Mouse (Mus musculus) ES-E14 (cell line): ENCODE results near the gene Fxyd2. TPM values are rescaled to one million over a fixed set of nuclear protein-coding genes. Genes with fewer than 3 reads are reported as not detected.
A peak's percentile ranks its signal among the peaks of the same experiment; 100 is the strongest.

Experiments used
- DNase-seq: peaks from one replicate; pipeline ENCODE4 v3.0.0-alpha.2; 2013; ENCODE audit warnings: low read depth, low spot score
- H3K27ac ChIP-seq: 2 replicates; pipeline ENCODE4 v1.5.1; 2012; ENCODE audit warnings: low read depth, mild to moderate bottlenecking, low read length, moderate library complexity, mixed read lengths; ENCODE audit not compliant: poor library complexity, insufficient read depth, severe bottlenecking
- H3K36me3 ChIP-seq: 2 replicates; pipeline ENCODE4 v1.6.1; 2012; ENCODE audit warnings: mild to moderate bottlenecking, low read length, moderate library complexity, mixed read lengths; ENCODE audit not compliant: control insufficient read depth, poor library complexity, insufficient read depth, severe bottlenecking
- H3K4me1 ChIP-seq, 2 experiments: fragments of 150-350 bp in 1 of 2; sonication (generic) in 1 of 2; 2 replicates each; pipeline ENCODE4 v1.6.1; 2012; ENCODE audit warnings: low read length in 2 of 2, mild to moderate bottlenecking in 1 of 2, mixed read lengths in 1 of 2; ENCODE audit not compliant: control insufficient read depth in 2 of 2, insufficient read depth in 2 of 2, poor library complexity in 1 of 2
- H3K4me3 ChIP-seq, 2 experiments: fragments of 150-350 bp in 1 of 2; sonication (generic) in 1 of 2; 2 replicates each; pipeline ENCODE4 v1.5.1; 2012; ENCODE audit warnings: low read length in 2 of 2, low read depth in 1 of 2, mild to moderate bottlenecking in 1 of 2, mixed read lengths in 1 of 2; ENCODE audit not compliant: insufficient read depth in 1 of 2, poor library complexity in 1 of 2, severe bottlenecking in 1 of 2
- H3K9ac ChIP-seq: 2 replicates; pipeline ENCODE4 v1.6.1; 2012; ENCODE audit warnings: low read depth, mild to moderate bottlenecking, low read length, mixed read lengths; ENCODE audit not compliant: poor library complexity, insufficient read depth, severe bottlenecking
- H3K9me3 ChIP-seq: fragments of 150-350 bp; sonication (generic); 2 replicates; pipeline ENCODE4 v1.6.1; 2012; ENCODE audit warnings: low read depth, mild to moderate bottlenecking, low read length; ENCODE audit not compliant: control insufficient read depth, insufficient read depth
- CHD2 ChIP-seq: IDR thresholded peaks from 2 replicates; pipeline ENCODE4 v1.6.1; 2014; ENCODE audit warnings: mild to moderate bottlenecking, low read depth, low read length, inconsistent platforms
- HCFC1 ChIP-seq: IDR thresholded peaks from 2 replicates; pipeline ENCODE4 v1.6.1; 2012; ENCODE audit warnings: low read length, inconsistent platforms, borderline replicate concordance; ENCODE audit not compliant: insufficient read depth
- MAFK ChIP-seq: IDR thresholded peaks from 2 replicates; pipeline ENCODE4 v1.6.1; 2014; ENCODE audit warnings: mild to moderate bottlenecking, low read depth, low read length, inconsistent platforms; ENCODE audit not compliant: insufficient read depth
- ZC3H11A ChIP-seq: IDR thresholded peaks from 2 replicates; pipeline ENCODE4 v1.6.1; 2012; ENCODE audit warnings: low read depth, mild to moderate bottlenecking, inconsistent platforms, low read length, borderline replicate concordance
- ZNF384 ChIP-seq: IDR thresholded peaks from 2 replicates; pipeline ENCODE4 v1.6.1; 2012; ENCODE audit warnings: low read depth, low read length, inconsistent platforms
- in situ Hi-C, 2 experiments: fragments of 600-800 bp; cut with MboI; formaldehyde crosslinking; loops; one replicate each; pipeline ENCODE4 v1.15.1; 2025; ENCODE audit warnings: low sequenced_read_pairs in 2 of 2, inconsistent platforms in 1 of 2; ENCODE audit not compliant: unreplicated experiment in 2 of 2
- total RNA-seq: library from RNA; depleted of rRNA; stranded (reverse); fragments of 300-350 nt; gene quantifications from 2 replicates; pipeline ENCODE4 v1.2.3, GENCODE M21; 2012

Gene Fxyd2
- total RNA-seq, 1 experiment = 2.2 TPM

GRCm38 (mm10) chr9:45407706-45408675 is 8.5 kb downstream of the Fxyd2 start:
- peak; percentile 57 for DNase-seq
- Histone ChIP-seq H3K4me1 (0 out of 4 replicates have a peak, but pooled peaks cover 0 to 2% of the 10 kb centered on the region in 2 experiments), H3K4me3 (peak overlapping the region in 1 of 2 experiments; percentile 46; a peak in 1 of 4 replicates), H3K27ac (no peak overlapping the region), H3K36me3 (no peaks in the 10 kb centered on the region), H3K9ac (peak overlapping the region; percentile 21; the same call in 1 of the 2 replicates), H3K9me3 (no peaks in the 10 kb centered on the region)
- in situ Hi-C loops = no loop called here
- no peak for TF ChIP-seq ZNF384
- TF ChIP-seq CHD2 = no peak
- TF ChIP-seq ZC3H11A = no peak
- no peak for TF ChIP-seq HCFC1
- TF ChIP-seq MAFK = no peak

DNA sequence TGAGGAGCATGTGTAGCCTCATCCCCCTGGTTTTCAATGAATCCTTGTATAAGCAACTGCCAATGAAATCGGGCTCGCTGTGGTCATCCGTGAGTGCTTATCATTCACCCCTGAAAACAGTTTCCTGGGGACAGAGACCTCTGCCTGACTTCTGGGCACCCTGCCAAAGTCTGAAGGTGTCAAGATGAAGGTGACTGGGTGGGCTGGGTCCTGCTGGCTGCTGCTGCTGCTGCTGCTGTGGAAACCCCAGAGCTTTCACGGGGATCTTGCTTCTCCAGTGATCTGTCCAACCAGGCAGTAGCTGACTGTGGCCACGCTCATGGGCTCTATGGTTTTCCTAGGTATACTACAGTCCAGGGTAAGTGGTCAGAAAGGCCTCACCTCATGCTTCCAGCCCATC is 10.7 kb downstream of the Fxyd2 start:
- no peak for DNase-seq
- TF ChIP-seq HCFC1 (no peak), ZNF384 (no peak), CHD2 (no peak), ZC3H11A (no peak), MAFK (no peak)

DNA sequence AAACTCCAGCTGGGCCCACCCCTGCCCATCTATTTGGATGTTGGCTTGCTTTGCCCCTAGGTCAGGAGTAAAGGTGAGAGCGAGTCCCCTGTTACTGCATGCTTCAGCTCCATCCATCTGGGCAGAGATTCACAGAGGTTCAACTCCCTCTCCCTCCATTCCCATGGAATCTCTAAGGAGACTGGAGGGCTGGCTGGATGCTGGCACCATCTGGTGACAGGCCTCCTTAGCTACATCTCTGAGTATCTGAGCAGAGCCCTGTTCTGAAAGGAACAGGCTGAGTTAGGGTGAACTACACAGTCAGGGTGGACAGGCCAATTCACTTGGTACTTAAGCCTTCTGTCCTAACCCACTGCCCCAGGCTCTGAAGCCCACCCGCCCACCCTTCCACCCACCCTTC is 11.1 kb downstream of the Fxyd2 start:
- no peak overlapping the region for H3K4me3 ChIP-seq
- no peak overlapping the region for H3K27ac ChIP-seq
- no peak overlapping the region for H3K9ac ChIP-seq
- H3K9me3 ChIP-seq = no peaks in the 10 kb centered on the region
- H3K4me1 ChIP-seq = 0 out of 4 replicates have a peak, but pooled peaks cover 0 to 2% of the 10 kb centered on the region in 2 experiments
- TF ChIP-seq HCFC1 = no peak
- TF ChIP-seq MAFK = no peak
- TF ChIP-seq CHD2 = no peak
- no peak for TF ChIP-seq ZNF384
- no peak for TF ChIP-seq ZC3H11A
- no peaks in the 10 kb centered on the region for H3K36me3 ChIP-seq
- no peak for DNase-seq
- in situ Hi-C loops = loop anchor here (5.0 to 10.0 kb wide), 3 partner anchors 106 to 186 kb away; no protein-coding TSS in a partner anchor

More for the DNA sequence above, 10.7 kb downstream of the Fxyd2 start:
- no peak overlapping the region for H3K9ac ChIP-seq
- H3K36me3 ChIP-seq = no peaks in the 10 kb centered on the region
- 0 out of 4 replicates have a peak, but pooled peaks cover 0 to 2% of the 10 kb centered on the region in 2 experiments for H3K4me1 ChIP-seq
- no peak overlapping the region for H3K4me3 ChIP-seq
- no peak overlapping the region for H3K27ac ChIP-seq
- H3K9me3 ChIP-seq = no peaks in the 10 kb centered on the region
- in situ Hi-C loops = loop anchor here (5.0 to 10.0 kb wide), 3 partner anchors 105 to 185 kb away; no protein-coding TSS in a partner anchor

DNA sequence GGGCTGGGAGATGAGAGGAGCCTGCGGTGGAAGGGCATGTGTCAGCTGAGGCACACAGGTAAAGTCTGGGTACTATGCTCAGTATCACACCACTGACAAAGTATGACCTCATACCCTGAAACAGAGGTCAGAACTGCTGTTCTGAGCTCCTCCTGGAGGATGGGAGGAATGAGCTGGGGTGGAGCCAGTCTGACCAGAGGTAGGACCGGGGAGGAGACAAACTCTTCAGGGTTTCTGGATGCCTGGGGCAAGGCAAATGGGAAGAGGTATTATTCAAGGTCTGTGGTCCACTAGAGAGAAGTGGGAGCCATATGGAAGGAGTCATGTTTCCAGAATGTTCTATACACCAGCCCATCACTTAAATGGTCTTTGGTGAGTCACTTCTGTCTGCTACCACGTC is 11.6 kb downstream of the Fxyd2 start:
- in situ Hi-C loops = loop anchor here (5.0 to 10.0 kb wide), 3 partner anchors 106 to 186 kb away; no protein-coding TSS in a partner anchor
- H3K36me3 ChIP-seq = no peaks in the 10 kb centered on the region
- H3K9me3 ChIP-seq = no peaks in the 10 kb centered on the region
- H3K9ac ChIP-seq = no peak overlapping the region
- no peak overlapping the region for H3K27ac ChIP-seq
- 0 out of 4 replicates have a peak, but pooled peaks cover 0 to 2% of the 10 kb centered on the region in 2 experiments for H3K4me1 ChIP-seq
- DNase-seq = no peak
- no peak for TF ChIP-seq CHD2
- no peak for TF ChIP-seq ZNF384
- no peak for TF ChIP-seq MAFK
- TF ChIP-seq HCFC1 = no peak
- no peak overlapping the region for H3K4me3 ChIP-seq
